Mouse (Mus musculus): Measurements from ENCODE around the gene Ryr3.
A peak's percentile ranks its signal among the peaks of the same experiment; 100 is the strongest.

Gene Ryr3

GRCm38 (mm10) chr2:112781631-112782030 is 435.3 kb downstream of the Ryr3 start:
- no peak for DNase-seq (ENCODE audit: low read depth)

GRCm38 (mm10) chr2:112774762-112775161 is 442.1 kb downstream of the Ryr3 start:
- DNase-seq (ENCODE audit: low read depth): peak; percentile 10

- DNase-seq (ENCODE audit: low read depth): no peak
Measured at GRCm38 (mm10) chr2:112767665-112768064, 449.2 kb downstream of the Ryr3 start.

DNA sequence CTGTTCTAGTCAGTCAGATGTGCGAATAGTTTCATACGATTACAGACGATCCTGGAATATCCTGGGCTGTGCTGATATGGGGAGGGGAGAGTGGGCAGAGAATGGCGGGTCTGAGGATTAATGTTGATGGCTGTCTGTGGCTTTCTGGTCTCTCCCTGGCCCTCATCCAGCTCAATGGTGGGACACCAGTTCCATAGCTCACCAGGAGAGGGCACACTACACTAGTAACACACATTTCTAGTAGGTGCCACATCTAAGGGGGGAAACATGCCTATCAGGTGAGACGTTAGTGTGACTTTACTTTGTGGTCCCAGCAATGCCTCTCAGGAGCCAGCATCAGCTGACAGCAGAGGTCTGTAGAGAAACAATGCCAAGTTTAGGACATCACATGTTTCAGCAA is 451.9 kb downstream of the Ryr3 start:
- DNase-seq (ENCODE audit: low read depth): no peak

DNA sequence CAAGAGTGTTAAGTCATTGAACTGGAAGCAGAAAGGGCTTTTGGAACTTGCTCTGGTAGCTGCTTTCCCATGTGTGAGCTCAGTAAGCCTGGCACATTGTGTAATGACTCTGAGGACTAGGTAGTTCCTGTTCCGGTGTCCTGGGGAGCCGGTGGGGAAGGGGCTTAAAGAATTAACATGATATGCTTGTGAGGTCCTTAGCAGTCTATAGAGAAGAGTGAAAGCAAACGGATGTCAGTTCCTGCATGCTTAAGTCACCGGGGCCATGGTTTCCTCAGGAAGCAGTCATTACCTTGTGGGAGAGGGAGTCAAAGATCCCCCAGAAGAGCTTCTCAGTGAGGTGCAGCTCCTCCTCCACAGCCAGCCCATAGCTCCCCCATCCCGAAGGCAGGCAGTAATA is 452.6 kb downstream of the Ryr3 start:
- no peak for DNase-seq (ENCODE audit: low read depth)

DNA sequence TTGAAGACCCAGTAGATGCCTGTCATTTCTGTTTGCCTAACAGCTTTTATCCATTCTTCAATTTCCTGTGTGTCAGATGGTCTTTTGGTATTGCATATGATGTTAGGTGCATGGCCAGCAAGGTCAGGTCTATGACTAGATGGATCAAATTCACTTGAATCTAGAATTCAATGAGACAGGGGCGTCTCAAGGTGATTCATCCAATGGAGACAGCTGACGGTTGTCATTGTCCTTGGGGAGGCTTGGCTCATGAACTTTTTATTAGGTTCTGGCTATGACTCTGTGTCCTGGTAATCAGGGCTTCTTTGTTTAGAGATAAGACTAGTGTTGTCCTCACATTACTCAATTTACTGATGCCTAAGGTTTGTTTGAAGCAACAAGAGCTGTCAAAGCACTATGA is 454.9 kb downstream of the Ryr3 start:
- DNase-seq (ENCODE audit: low read depth): no peak

- no peak for DNase-seq (ENCODE audit: low read depth)
Measured at GRCm38 (mm10) chr2:112761196-112761913, 455.5 kb downstream of the Ryr3 start.

DNA sequence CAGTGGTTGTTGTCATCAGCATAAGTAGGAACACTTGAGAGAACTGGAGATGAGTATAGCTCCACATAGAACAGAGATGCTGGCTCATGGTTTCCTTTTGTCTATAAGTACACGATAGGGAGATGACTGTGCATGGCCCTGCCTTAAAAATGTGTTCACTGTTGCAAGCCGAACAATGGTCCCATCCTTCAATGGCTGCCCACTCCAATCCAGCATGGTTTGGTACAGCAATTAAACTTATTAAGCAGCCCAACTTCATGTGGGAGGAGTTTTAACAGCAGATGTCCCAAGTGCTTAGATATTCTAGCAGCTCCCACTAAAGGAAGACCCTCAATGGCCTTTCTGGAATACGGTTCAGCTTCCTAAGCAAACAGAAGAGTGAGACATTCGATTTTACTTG is 456.2 kb downstream of the Ryr3 start:
- DNase-seq (ENCODE audit: low read depth): no peak

- DNase-seq (ENCODE audit: low read depth): no peak
Measured at GRCm38 (mm10) chr2:112759678-112760077, 457.2 kb downstream of the Ryr3 start.

GRCm38 (mm10) chr2:112758732-112759131 is 458.2 kb downstream of the Ryr3 start:
- DNase-seq (ENCODE audit: low read depth): no peak

- no peak for DNase-seq (ENCODE audit: low read depth)
Measured at GRCm38 (mm10) chr2:112753316-112753715, 463.6 kb downstream of the Ryr3 start.

- no peak for DNase-seq (ENCODE audit: low read depth)
Measured at GRCm38 (mm10) chr2:112751416-112751815, 465.5 kb downstream of the Ryr3 start.

DNA sequence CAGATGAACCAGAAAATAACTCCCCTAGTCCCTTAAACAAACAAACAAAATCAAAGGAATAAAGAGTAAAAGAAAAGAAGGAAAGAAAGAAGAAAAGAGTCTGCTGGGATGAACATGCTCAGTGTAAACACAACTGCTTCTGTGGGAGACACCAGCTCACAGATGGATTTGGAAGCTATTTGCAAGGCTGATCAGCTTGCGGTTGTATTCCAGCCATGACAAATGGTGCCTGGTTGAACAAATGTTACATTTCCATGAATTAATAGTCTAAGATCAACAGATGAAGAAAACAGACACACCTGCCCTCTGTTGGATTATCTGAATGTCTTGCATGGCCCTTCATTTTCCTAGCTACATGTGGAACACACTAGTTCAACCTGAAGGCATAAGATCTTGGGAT is 468.4 kb downstream of the Ryr3 start:
- DNase-seq (ENCODE audit: low read depth): no peak

GRCm38 (mm10) chr2:112732942-112733341 is 484.0 kb downstream of the Ryr3 start:
- DNase-seq (ENCODE audit: low read depth): no peak

- no peak for DNase-seq (ENCODE audit: low read depth)
Measured at GRCm38 (mm10) chr2:112727842-112728241, 489.1 kb downstream of the Ryr3 start.

DNA sequence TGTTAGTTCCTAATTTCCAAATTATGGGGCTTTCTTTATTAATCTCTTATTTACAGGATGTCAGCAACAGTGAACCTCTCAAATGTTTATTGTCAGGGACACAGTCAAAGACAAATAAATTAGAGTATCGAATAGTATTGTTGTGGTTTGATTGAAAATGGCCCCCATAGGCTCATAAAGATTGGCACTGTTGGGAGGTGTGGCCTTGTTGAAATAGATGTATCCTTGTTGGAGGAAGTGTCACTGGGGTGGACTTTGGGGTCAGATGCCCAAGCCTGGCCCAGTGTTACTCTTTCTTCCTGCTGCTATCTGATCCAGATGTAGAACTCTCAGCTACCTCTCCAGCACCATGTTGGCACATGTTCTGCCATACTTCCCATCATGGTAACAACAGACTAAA is 495.7 kb downstream of the Ryr3 start:
- no peak for DNase-seq (ENCODE audit: low read depth)

DNA sequence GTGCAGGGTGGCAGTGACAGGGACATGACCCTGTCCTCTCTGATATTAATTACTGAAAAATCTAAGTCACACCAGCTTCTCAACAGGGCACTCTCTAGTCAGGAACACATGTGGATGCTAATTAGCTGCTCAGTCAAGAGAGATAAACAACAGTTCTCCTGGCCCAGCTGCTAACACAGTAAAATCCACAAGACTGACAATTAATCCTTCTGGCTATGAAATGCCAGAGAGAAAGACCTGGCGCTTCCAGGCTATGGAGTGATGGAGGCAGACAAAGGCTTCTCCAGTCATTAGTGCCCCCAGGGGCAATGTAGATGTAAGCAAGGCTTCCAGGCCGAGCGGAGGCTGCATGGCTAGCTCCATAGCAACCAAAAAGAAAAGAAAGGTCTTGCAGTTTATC is 496.2 kb downstream of the Ryr3 start:
- DNase-seq (ENCODE audit: low read depth): no peak

GRCm38 (mm10) chr2:112714648-112715047 is 502.2 kb downstream of the Ryr3 start:
- DNase-seq (ENCODE audit: low read depth): no peak

DNA sequence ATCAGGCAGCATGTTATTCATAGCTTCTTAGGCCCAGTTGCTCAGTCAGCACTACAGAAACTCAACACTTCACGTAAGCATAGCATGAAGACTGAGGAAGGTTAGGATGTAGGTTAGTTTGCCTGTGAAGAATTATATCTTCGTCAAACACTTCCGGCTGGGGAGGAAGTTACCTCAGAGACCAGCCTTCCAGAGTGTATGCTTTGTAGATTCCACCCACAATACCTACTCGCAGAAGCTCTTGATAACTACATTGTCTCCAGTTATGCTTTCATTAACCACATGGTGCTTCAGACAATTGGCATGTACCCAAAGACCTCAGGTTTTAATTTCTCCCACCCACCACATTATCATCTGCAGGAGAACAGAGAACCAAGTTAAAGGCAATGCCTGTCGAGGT is 535.1 kb downstream of the Ryr3 start:
- DNase-seq (ENCODE audit: low read depth): no peak

DNA sequence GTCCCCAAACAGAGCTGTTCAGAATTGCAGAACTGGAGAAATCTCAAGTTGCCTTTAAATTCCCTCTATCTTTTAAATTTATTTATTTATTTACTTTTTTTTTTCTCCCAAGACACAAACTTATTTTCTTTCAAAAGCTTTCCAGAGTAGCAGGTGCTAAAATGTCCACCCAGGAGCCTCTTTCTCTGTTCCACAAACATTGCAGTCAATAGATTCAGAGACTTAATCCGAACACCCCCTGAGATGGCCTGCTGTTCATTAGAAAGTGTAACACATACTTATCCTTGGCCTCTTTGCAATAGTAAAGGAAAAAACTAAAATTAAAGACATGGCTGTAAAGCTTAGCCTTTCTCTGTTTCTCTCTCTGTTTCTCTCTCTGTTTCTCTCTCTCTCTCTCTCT is 539.6 kb downstream of the Ryr3 start:
- no peak for DNase-seq (ENCODE audit: low read depth)

GRCm38 (mm10) chr2:112676721-112677120 is 540.2 kb downstream of the Ryr3 start:
- DNase-seq (ENCODE audit: low read depth): no peak

DNA sequence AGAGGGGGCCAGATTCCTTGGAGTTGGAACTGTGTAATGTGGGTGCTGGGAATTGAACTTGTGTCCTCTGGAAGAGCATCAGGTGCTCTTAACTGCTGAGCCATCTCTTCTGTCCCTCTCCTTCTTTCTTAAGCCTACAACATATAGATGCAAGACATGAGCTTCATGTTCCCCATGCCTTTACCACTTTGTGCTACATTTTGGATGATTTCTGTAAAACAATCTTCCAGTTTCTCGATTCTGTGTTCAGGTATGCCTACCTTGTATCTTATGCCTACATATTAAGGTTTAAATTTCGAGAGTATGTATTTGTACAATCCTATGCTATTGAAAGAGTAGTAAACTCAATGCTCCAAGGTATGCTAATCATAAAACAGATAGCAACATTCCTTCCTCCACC is 540.7 kb downstream of the Ryr3 start:
- no peak for DNase-seq (ENCODE audit: low read depth)

GRCm38 (mm10) chr2:112669461-112669860 is 547.4 kb downstream of the Ryr3 start:
- DNase-seq (ENCODE audit: low read depth): no peak

- DNase-seq (ENCODE audit: low read depth): no peak
Measured at GRCm38 (mm10) chr2:112656131-112656530, 560.8 kb downstream of the Ryr3 start.

Measured in fibroblast of lung, adult 2 months (primary cell).